Mouse (Mus musculus) bone marrow macrophage, adult 2 months (primary cell): ENCODE results near the gene Hoxd13.

Source experiments
- CTCF ChIP-seq: IDR thresholded peaks from 2 replicates; pipeline ENCODE4 v1.5.1; 2012; ENCODE audit warnings: low read depth, mild to moderate bottlenecking, low read length, moderate library complexity
- POLR2A ChIP-seq: IDR thresholded peaks from 2 replicates; pipeline ENCODE4 v1.6.1; 2012; ENCODE audit warnings: mild to moderate bottlenecking, low read depth, low read length, borderline replicate concordance

- TF ChIP-seq POLR2A (no peak), CTCF (no peak; the same call in 1 of the 2 replicates)
These were observed 4.7 kb upstream of the Hoxd13 start for GRCm38 (mm10) chr2:74663291-74663925.
